Mouse (Mus musculus): ENCODE measurements around the gene Baz1b.
A peak's percentile ranks its signal among the peaks of the same experiment; 100 is the strongest.
"Not testable (repeated sequence)": the region's sequence is repeated elsewhere in the genome, so short reads cannot be mapped to it uniquely, and the experiment has no call there.

Baz1b gene

DNA sequence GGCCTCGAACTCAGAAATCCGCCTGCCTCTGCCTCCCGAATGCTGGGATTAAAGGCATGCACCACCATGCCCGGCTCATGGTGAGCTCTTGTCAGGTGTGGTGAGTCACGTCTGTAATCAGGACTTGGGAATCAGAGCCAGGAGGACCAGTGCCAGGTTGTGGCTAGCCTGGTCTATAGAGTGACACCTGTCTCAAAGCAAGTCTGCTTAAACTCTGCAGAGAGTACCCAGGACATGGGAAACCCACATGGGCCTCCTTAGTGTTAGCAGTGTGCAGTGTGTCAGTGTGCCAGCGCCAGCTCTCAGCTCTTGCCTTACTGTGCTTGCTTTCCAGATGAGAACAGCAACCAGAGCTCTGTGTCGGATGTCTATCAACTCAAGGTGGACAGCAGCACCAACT, 7.4 kb upstream of the Baz1b start:
- DNase-seq (ENCODE audit: low spot score in 2 of 2), result no peak

DNA sequence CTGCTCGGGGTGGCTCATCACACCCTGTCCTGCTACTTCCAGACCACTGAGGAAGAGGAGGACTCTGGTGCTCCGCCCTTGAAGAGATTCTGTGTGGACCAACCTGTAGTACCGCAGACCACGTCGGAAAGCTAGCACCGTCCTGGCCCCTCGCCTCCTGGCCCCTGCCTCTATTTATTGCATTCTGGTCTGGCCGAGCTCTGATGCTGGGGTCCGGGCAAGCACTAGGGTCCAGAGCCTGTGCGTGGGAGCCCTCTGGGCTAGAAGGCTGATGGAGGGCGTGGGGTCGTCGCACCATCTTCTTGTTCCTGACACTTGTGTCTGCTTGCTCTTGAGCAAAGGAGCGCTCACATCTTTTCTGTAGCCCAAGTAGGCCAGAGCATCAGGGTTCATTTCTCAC, 6.3 kb upstream of the Baz1b start:
- DNase-seq (ENCODE audit: low spot score in 2 of 2), result no peak

DNA sequence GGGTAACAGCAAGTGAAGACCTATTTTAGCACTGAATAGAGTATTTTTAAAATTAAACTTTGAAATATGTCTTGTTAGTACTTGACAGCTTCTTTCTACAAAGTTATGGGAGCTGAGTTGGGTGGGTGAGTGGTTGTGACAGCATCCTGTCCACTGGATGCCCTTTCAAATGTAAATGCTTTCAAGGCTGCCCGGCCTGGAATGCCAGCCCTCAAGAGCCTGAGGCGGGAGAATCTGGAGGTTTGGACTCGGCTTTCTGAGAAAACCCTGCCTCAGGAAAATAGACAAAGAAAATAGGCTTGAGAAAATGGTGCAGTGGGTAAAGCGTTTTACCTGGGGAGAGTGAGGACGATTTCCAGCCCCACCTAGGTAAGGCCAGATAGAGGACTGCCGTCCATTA, 5.3 kb upstream of the Baz1b start:
- DNase-seq (ENCODE audit: low spot score in 2 of 2), result no peak

DNA sequence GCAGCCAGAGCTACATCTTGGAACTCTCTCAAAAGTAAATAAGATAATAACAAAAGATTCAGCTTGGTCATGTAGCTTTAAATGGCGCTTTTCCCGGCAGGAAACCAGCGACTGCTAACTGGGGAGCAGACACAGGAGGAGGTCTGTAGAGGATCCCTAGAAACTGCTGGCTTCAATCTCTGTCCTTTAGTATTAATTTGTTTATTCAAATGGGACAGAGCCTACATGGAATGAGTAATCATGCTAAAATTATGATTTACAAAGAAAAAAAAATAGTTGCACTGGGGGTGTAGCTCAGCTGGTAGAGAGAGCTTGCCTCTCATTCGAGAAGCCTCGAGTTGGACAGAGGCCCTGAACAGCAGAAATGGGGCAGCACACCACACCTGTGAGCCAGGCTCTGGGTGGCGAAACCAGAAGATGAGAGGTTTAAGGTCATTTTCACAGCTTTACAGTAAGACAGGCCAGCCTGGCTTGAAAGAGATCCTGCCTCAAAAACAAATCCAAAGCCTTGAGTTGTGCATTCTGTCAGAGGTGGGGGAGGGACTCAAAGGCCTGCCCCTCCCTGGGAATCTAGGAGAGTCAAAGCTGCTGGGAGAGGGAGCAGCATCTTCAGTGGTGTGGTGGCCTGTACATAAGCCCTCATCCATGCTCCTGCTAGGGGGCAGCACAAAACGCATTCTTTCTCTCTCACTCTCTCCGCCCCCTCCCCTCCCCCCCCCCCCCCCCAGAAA, 3.8 kb upstream of the Baz1b start:
- DNase-seq (ENCODE audit: low spot score in 2 of 2), result no peak

DNA sequence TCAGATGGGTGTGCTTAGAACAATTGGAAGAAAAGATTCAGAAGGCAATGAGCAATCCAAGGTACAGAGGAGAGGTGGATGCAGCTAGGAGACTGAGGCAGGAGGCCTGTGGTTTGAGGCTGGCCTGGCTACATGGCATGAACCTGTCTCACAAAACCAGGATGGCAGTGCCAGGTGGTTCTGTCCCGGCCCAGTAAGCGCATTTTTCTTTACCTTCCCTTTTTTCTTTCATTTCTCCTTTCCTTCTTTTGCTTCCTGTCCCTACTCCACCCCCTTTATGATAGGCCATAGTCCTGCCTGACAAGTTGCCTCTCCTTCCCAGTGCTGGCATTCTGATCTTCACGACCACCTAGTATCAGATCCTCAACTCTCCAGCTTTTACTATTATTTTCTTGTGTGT, 2.0 kb upstream of the Baz1b start:
- no peak for DNase-seq (ENCODE audit: low spot score in 2 of 2)

DNA sequence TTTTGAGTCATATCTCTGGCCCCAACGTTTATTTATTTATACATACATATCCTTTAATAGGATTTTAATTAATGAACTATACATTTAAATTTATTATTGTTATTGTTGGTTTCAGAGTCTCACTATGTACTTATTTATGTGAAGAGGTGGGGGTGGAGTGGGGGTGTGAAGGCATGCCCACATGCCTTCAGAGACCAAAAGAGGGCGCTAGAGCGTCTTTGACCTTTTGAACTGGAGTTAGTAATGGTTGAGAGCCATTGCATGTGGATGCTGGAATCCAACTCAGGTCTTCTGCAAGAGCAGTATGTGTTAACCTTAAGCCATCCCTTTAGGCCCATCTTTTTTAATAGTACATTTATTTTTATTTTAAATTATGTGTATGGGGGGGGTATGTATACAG, 1.5 kb upstream of the Baz1b start:
- no peak for DNase-seq (ENCODE audit: low spot score in 2 of 2)

DNA sequence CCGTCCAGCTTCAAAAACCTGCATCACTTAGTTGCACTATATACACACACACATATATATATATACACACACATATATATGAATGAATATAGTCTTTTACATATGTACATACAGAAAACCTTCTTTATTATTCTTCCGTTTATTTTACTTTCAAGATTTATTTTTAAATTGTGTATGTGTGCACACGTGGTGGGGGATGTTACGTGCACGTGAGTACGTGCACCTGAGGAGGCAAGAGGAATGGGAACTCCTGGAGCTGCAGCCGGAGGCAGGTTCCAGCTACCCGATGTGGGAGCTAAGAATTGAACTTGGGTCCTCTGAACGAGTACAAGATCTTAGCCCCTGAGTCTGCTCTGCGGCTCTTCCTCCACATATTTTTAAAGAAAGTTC, 838 bp upstream of the Baz1b start:
- no peak for DNase-seq (ENCODE audit: low spot score in 2 of 2)

DNA sequence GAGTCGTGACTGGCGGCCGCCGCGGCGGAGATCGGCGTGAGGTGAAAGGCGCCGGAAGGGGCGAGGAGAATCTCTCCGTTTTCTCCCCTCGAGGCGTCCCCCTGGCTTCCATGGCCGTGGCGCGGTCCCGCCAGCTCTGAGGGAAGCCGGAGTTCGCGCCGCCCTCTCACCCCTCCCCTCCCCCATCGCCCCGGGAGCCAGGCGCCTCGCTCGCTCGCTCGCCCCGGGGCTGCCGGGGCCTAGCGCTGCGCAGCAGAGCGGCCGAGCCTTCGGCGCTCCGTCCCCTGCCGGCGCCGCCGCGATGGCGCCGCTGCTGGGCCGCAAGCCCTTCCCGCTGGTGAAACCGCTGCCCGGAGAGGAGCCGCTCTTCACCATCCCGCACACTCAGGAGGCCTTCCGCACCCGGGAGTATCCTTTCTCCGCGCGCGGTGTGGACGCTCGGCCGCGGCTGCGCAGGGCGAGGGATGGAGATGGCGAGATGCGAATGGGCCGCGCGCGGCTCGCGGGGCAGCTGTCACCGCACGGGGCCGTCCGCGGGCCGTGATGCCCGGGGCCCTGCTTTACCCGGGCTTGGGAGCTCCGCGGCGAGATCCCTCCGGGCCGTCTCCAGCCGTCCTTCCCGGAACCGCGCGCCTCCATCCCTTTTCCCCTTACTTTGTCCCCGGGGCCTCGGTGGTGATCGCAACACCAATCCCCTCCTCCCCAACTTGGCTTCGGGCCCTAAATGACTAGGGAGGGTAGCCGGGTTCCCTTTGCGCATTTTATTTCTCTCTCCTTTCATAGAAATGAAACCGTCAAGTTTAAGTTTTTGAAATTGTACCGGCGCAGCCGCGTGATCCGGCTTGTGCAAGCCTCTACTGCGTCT, 517 bp downstream of the Baz1b start:
- peak; percentile 39 to 49 for DNase-seq (ENCODE audit: low spot score in 2 of 2)

DNA sequence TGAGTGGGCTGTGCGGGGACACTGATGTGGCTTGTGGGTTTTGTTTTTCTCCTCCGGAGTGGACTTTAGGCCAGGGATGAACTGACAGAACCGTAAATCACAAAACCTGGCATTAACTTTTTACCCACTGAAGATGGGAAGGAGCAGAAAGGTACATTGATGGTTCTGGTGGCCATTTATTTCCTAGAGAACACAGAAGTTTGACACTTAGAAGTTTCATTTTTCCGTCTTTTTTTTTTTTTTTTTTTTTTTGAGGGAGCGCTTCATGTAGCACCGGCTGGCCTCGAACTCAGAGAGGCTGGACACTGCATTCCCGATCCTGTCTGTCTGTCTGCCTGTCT, 1.1 kb downstream of the Baz1b start:
- no peak for DNase-seq (ENCODE audit: low spot score in 2 of 2)

DNA sequence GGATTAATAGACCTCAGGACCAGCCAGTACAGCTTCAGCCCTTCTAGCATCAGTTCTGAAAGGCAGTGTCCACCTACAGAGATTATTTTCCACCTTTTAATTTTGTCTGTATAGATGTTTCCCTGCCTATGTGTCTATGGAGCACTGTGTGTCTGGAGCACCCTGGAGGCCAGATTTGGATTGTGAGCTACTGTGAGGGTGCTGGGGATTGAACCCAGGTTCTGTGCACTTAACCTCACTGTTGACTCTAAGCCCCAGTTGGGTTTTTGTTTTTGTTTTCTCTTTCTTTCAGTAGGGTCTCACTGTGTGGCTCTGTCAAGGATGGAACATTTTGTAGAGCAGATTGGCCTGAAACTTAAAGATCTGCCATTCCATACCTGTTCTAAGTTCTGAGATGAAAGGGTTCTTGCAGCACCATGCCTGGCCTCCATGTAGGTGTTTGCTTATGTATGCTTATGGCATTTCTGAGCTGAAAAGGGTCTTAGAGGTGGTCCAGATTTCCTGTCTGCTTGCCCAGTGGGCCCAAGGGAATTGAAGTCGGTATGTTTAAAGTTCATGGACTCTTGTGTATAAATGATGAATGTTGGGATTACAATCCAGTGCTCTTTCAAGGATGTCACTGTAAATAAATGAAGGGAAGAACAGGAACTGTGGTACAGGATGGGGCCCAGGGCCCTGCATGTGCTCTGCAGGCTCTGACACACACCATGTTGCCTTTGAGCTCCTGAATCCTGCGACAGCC, 2.4 kb downstream of the Baz1b start:
- DNase-seq (ENCODE audit: low spot score in 2 of 2), result no peak

DNA sequence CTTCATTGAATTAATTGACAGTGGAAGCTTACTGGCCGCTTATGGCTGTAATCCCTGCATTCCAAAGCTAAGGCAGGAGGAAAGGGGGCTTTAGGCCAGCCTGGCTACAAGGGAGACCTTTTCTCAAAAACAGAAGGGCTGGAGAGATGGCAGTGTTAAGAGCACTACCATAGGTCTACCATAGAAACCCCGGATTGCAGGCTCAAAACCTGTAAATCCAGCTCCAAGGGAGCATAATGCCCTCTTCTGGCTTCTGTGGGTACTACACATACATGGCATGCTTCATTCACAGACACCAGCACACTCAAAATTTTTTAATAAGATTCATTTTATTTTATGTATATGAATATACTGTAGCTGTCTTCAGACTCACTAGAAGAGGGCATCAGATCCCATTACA, 4.6 kb downstream of the Baz1b start:
- DNase-seq (ENCODE audit: low spot score in 2 of 2), result peak in 1 of 2 experiments; percentile 64

DNA sequence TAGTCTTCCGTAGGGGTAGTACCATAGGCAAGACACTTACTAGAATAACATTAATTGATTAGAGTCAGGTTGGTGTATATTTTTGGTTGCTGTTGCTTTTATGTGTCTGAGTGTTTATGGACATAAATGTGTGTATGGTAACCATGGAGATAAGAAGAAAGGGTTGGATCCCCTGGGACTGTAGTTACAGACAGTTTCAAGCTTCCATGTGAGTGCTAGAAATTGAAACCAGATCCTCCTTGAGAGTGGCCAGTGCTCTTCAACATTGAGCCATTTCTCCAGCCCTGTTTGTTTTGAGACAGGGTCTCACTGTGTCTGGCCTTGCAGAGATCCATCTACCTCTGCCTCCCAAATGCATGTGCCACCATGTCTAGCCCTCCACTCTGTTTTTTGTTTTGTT, 5.4 kb downstream of the Baz1b start:
- DNase-seq (ENCODE audit: low spot score in 2 of 2), result no peak

DNA sequence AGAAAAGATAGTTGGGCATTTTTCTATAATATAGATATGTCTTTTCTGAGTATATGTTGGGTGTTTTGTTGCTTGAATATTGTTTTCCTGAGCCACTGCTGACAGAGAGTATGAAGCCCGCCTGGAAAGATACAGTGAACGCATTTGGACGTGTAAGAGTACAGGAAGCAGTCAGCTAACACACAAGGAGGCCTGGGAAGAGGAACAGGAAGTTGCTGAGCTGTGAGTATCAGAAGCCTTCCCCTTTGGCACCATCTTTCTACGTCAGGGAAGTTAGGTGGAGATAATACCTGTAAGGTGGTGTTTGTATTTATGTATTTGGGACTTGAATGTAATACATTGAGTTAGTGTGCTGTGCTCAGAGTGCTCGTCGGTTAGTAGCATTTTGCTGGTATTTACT, 9.3 kb downstream of the Baz1b start:
- no peak for DNase-seq (ENCODE audit: low spot score in 2 of 2)

DNA sequence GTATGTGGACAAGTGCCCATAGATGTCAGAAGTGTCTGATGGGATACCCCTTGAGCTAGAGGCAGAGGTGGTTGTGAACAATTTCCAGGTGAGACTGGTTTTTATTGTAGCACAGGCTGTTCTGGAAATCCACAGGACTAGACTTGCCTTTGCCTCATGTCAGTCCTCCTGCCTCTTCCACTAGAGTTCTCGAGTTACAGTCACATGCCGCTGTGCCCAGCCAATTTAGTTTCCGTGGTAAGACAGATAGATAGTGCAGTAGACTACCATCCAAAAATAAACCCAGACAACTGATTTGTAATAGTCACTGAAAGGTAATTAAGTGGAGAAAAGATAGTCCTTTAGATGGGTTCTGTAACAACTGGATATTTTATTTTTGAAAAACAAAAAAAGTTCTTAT, 15.7 kb downstream of the Baz1b start:
- DNase-seq (ENCODE audit: low spot score in 2 of 2), result peak in 1 of 2 experiments; percentile 41

DNA sequence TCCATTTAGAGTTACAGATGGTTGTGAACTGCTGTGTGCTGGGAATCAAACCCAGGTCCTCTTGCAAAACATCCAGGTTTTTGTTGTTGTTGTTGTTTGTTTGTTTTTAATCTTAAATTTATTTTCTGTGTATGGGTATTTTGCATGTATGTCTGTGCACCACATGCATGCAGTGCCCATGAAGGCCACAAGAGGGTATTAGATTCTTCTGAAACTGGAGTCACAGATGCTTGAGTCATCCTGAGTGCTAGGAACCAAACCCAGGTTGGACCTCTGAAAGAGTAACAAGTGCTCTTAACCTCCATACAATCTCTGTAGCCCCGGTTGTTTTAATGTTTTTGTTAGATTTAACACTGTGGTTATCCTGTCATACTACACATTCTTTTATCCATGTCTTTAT, 21.1 kb downstream of the Baz1b start:
- DNase-seq (ENCODE audit: low spot score in 2 of 2), result no peak

DNA sequence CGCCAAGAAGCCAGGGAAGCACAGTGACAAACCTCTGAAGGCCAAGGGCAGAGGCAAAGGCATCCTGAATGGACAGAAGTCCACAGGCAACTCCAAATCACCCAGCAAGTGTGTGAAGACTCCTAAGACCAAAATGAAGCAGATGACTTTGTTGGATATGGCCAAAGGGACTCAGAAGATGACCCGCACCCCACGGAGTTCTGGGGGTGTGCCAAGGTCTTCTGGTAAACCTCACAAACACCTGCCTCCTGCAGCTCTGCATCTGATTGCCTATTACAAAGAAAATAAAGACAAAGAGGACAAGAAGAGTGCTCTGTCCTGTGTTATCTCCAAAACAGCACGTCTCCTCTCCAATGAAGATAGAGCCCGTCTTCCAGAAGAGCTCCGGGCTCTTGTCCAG, 29.8 kb downstream of the Baz1b start:
- no peak for DNase-seq (ENCODE audit: low spot score in 2 of 2)

DNA sequence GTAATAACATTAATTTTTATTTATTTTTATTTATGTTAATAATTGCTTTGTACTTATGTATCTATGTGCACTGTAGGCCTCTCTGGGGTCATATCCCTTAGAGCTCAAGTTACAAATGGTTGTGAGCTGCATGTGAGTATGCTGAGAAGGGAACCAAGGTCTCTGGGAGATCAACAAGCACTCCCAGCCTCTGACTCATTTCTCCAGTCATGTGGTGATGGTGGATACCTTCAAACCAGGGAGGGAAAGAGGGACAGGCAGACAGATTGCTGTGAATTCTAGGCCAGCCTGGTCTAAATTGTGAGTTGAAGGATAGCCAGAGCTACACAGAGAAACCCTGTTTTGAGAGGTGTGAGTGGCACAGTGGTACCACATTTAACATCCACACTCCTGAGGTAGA, 33.9 kb downstream of the Baz1b start:
- DNase-seq (ENCODE audit: low spot score in 2 of 2), result no peak

DNA sequence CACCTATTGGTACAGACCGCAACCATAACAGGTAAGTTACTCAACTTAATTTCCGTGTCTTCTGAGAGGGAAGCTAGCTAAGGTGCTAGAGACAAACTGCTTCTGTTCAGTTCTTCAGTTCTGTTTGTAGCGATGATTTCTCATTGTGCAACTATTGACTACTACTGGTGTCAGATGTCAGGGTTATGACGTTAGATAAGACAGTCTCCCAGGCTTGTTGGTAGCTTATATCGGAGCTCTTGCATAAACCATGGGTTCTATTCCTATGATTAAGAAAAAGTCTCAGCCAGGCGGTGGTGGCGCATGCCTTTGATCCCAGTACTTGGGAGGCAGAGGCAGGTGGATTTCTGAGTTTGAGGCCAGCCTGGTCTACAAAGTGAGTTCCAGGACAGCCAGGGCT, 35.0 kb downstream of the Baz1b start:
- no peak for DNase-seq (ENCODE audit: low spot score in 2 of 2)

DNA sequence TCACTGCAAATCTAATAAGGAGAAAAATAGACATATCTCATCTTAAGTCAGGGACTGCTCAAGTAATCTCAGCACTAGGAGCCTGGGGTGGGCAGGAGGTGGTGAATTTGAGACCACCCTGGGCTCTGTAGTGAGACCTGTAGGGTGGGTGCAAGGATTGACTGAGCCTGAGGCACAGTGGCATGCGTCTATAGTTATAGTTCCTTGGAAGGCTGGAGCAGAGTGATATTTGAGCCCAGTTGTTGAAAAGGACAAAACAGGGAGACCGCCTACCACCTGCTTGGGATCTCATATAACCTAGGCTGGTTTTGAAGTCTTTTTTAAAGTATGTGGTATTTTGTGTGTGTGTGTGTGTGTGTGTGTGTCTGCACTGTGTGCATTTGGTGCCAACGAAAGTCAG, 37.1 kb downstream of the Baz1b start:
- DNase-seq (ENCODE audit: low spot score in 2 of 2), result no peak

DNA sequence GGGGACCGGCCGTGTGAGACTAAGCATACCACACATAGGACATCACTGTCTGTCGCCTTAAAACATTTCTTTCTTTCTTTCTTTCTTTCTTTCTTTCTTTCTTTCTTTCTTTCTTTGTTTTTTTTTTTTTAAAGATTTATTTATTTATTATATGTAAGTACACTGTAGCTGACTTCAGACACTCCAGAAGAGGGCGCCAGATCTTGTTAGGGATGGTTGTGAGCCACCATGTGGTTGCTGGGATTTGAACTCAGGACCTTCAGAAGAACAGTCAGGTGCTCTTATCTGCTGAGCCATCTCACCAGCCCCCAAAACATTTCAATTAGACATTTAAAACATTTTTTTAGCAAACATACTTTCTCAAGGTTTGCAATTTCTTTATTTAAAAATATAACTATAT, 38.8 kb downstream of the Baz1b start:
- DNase-seq (ENCODE audit: low spot score in 2 of 2), result not testable (repeated sequence)

DNA sequence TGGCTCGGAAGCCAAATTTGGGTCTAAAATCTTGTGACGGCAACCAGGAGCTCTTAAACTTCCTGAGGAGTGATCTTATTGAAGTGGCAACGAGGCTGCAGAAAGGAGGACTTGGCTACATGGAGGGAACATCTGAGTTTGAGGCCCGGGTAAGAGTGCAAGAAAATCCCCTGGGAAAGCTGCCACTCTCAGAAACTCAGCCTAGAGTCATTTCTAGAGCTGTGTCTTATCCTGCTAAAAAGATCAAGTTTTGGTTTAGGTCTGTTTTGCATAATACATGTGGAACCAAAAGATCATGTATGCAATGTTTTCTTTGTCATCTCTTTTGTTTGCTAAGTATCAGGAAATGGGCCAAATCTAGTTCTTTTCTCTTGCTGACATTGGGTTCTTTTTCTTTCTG, 43.1 kb downstream of the Baz1b start:
- no peak for DNase-seq (ENCODE audit: low spot score in 2 of 2)

DNA sequence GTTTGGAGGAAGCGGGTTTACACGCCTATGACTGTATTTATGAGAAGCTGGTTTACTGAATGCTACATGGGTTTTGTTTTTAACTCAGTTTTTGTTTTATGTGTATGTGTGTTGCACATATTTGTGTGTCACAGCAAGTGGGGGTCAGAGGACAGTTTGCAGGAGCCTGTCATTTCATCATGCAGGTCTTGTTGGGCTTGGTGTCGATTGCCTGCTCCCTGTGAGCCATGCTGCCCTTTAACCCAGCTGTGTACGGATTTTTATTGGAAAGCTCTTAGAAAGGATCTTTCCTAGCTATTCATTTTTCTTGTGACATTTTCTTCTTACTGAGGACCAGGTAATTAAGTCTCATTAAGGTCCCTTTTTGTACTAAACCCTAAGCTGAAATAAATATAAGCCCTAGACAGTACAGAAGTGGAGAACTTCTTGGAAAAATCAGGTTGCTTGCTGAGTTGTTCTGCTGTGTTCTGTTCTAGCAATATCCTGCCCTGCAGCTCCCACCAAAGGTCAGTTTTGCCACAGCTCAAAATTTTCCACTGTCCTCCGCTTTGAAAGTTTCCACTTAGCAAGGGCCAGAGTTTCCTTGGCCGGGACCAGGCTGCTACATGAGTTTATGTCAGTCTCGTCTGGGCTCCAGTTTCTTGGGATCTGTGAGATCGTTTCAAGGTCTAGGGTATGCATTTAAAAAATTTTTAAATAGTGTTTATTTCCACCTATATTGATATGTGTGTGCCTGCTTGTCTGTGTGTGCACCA, 46.3 kb downstream of the Baz1b start:
- no peak for DNase-seq (ENCODE audit: low spot score in 2 of 2)

Data from heart, adult 9 months (tissue).